Mouse (Mus musculus) testis, adult 2 months (tissue): ENCODE results near the gene Trpc5.

Source experiments
- CTCF ChIP-seq: fragments of 200-500 bp; IDR thresholded peaks from 2 replicates; pipeline ENCODE4 v1.5.1; 2012; ENCODE audit warnings: low read depth, mild to moderate bottlenecking, inconsistent platforms, low read length, moderate library complexity; ENCODE audit not compliant: control insufficient read depth, insufficient read depth, insufficient replicate concordance
- POLR2A ChIP-seq: fragments of 200-500 bp; IDR thresholded peaks from 2 replicates; pipeline ENCODE4 v1.6.1; 2012; ENCODE audit warnings: low read depth, mild to moderate bottlenecking, inconsistent platforms, low read length, moderate library complexity; ENCODE audit not compliant: control insufficient read depth

DNA sequence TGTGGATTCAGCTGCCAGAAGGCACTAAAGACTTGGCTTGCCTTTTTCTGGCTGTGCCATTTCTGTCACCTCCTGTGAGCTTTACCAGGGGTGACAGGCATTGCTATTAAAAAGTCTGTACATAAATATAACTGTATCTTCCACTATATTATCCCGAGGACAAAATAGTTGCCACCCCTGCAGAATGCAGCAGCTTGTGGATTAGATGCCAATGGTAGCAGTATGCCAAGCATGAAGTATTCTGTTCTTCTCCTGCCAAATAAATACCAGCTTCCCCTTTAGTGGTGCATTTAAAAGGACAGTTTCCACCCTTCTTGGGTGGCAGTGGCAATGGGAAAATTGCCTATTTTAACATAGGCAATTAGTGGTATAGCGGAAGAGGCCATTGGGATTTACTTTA lies 223.6 kb downstream of the Trpc5 start:
- TF ChIP-seq POLR2A: no peak
- TF ChIP-seq CTCF: no peak
